Mouse (Mus musculus): ENCODE measurements around the gene Prl2c5. TPM values are rescaled to one million over a fixed set of nuclear protein-coding genes. Genes with fewer than 3 reads are reported as not detected.
"Not testable (repeated sequence)": the region's sequence is repeated elsewhere in the genome, so short reads cannot be mapped to it uniquely, and the experiment has no call there.

The Prl2c5 gene
- not detected for total RNA-seq (2021)
- not detected in 2 replicates for polyA plus RNA-seq (2012; rRNA removed)
- long read RNA-seq: 0 reads

DNA sequence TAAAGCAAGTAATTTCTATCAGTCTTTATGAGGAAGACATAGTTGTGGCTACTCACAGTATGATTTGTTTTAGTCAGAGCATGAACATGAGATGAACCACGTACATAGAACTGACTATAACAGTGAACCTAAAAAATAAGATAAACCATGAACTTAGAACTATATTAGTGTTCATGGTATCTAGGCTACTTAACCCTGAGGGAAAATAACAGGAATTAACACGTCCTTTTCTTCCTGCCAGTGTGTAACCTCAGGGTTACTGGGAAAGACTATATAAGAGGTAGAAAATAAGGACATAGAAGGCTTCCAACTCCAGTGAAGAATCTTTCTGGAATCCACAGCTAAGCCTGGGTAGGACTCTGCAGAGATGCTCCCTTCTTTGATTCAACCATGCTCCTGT lies at the start of gene Prl2c5:
TSS of gene Prl2c5 (plus strand) at position 301 of the 400 bp plus-strand sequence.
- DNase-seq: not testable (repeated sequence)

GRCm38 (mm10) chr13:13162777-13163485 lies 19.6 kb upstream of the Prl2c5 start:
- not testable (repeated sequence) for DNase-seq

GRCm38 (mm10) chr13:13168631-13169030 lies 13.9 kb upstream of the Prl2c5 start:
- DNase-seq: not testable (repeated sequence)

GRCm38 (mm10) chr13:13173616-13174136 lies 8.8 kb upstream of the Prl2c5 start:
- not testable (repeated sequence) for DNase-seq

DNA sequence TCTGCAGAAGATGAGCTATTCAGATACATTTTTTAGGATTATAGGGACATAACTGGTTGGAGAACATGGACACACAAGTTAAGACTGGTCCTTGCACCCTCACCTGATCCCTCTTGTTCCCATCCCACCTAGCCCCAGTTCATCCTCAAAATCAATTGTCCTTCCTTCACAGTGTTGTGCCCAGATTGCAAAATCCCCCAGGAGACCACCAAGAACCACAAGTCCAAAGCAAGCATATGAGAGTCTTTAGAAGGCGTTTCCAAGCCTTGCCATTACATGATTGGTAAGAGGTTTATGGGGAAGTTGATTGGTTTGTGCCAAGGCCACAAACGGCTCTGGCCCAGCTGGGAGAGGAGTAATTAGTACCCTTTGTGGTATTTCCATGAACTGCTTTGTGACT lies 6.8 kb upstream of the Prl2c5 start:
- not testable (repeated sequence) for DNase-seq

GRCm38 (mm10) chr13:13211168-13211567 lies 28.7 kb downstream of the Prl2c5 start:
- not testable (repeated sequence) for DNase-seq

DNA sequence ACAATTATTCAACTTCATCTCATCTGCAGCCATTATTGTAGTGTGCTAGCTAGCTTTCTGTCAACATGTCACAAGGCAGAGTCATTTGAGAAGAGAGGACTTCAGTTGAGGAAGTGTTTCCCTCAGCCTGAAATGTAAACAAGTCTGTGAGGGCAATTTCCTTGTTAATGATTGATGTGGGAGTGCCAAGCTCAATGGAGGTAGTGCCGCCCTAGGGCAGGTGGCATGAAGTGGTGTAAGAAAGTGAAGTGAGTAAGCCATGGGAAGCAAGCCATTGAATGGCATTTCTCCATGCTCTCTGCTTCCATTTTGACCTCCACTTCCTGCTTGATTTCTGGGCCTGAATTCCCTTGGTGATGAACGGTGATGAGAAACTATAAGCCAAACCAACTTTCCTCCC lies 33.8 kb downstream of the Prl2c5 start:
- not testable (repeated sequence) for DNase-seq

DNA sequence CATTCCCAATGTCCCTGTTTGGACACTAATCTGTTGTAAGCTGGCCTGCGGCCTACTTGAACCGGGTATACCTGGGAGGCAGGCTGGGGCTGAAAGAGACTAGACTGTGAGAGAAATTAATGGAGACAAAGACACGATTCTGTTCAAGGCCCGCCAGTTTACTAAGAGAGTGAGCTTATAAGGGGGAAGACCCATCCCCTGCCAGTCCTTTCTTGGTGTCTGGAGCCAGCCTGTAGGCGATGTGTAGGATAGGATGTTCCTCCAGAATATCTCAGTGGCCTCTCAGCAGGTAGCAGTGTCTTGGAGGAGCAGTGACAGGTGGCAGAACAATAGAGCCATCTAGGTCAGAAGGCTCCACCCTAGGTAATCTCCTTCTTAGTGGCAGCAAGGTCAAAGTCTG lies 37.7 kb downstream of the Prl2c5 start:
- DNase-seq: not testable (repeated sequence)

DNA sequence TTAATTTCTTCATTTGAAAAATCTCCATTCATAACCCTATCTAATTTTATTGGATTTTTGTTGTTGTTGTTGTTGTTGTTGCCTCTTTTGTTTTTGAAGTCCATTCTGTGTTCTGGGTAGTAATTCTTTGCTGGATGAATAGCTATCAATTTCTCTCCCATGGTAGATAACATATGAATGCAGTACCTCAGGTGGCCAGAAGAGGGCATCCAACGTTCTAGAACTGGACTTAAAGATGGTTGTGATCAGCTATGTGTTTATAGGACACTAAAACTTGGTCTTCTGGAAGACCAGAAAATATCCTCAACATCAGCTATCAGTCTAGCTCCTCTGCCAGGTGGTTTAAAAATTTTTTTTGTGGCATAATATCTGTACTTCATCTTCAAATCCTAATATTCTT lies 54.9 kb downstream of the Prl2c5 start:
- peak; percentile 18 for DNase-seq

Other genes with a start within 250 kb of the Prl2c5 start
- gene Prl2c2, start 177.3 kb upstream of the Prl2c5 start, total RNA-seq (2021): not detected
- gene Prl2c2, start 177.3 kb upstream of the Prl2c5 start, polyA plus RNA-seq (2012; rRNA removed): not detected in 2 replicates
- gene Gpr137b, start 211.3 kb downstream of the Prl2c5 start, total RNA-seq (2021): 10 to 100 TPM; 30.4 to 41.0 TPM
- gene Gpr137b, start 211.3 kb downstream of the Prl2c5 start, polyA plus RNA-seq (2012; rRNA removed): 36.6 and 56.5 TPM in 2 replicates

Data from adrenal gland, adult 2 months (tissue).